Mouse (Mus musculus): ENCODE results near the gene Tmem30c. TPM values are rescaled to one million over a fixed set of nuclear protein-coding genes. Genes with fewer than 3 reads are reported as not detected.

Tmem30c gene
- polyA plus RNA-seq, 1 experiment from 2014 or later, result 0.04 TPM

DNA sequence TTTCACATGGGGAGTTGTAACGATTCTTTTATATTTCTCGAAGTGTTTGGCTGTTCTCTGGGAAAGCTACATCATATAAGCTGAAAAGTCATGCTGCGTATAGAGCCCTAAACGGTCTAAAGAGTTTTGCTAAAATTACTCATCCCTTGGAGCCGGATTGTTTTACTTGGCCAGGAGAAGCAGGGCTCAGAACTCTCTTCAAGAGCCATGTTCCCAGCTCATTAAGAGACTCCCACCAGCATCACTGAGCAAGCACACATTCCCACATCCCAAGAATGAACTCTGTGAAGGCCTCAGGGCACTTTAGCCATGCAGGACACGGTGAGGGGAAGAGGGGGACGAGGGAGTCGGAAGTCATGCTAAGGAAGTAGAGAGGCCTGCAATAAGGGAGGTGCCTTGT, 36.4 kb upstream of the Tmem30c start:
- Histone ChIP-seq H3K4me3 (ENCODE audit: low read depth, low read length) (no peak overlapping the region), H3K27ac (ENCODE audit: low read length) (no peak overlapping the region), H3K4me1 (ENCODE audit: insufficient read depth, low read depth, low read length) (no peaks in the 10 kb centered on the region; the same call in 1 of the 2 replicates), H3K4me2 (replicated peaks; ENCODE audit: low read depth, low read length) (no peak overlapping the region), H3K9ac (replicated peaks; ENCODE audit: low read depth) (no peak overlapping the region), H3K9me3 (ENCODE audit: low read length) (no peaks in the 10 kb centered on the region), H3K36me3 (ENCODE audit: insufficient read depth, low read length) (no peaks in the 10 kb centered on the region), H3K27me3 (replicated peaks; ENCODE audit: insufficient read depth, low read length) (no peaks in the 10 kb centered on the region)
- DNase-seq (ENCODE audit: low spot score) (no peak), ATAC-seq (no peak)
- no peak for TF ChIP-seq EP300 (IDR thresholded peaks at IDR 0.05)
- no peak for TF ChIP-seq CTCF (IDR thresholded peaks at IDR 0.05)
- WGBS, result 76% methylated on average over 8 of the region's 8 CpGs

DNA sequence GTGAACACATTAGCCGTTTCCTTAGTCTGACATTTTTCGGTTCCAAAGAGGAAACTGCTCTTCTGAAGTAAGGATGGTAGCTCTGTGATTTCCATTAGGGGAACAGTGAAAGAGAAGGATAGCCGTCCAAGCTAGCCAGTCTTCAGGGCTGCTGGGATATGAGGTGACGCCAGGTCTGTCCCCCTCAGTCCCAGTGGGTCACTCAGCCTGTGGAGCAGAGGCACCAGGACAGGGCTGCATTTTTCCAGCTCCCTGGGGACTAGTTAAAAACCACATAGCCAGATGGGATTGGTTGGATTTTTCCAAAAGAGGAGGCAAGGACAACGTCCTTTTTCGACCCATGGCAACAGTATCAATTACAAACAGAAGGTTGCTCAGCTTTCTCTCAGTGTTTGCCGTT, 34.3 kb upstream of the Tmem30c start:
- 73% methylated on average over 7 of the region's 7 CpGs for WGBS
- no peaks in the 10 kb centered on the region; the same call in 1 of the 2 replicates for H3K4me1 ChIP-seq (ENCODE audit: insufficient read depth, low read depth, low read length)
- ATAC-seq, result no peak
- DNase-seq (ENCODE audit: low spot score), result no peak
- H3K9ac ChIP-seq (replicated peaks; ENCODE audit: low read depth), result no peak overlapping the region
- H3K4me3 ChIP-seq (ENCODE audit: low read depth, low read length), result no peak overlapping the region
- H3K9me3 ChIP-seq (ENCODE audit: low read length), result no peaks in the 10 kb centered on the region
- no peak overlapping the region for H3K27ac ChIP-seq (ENCODE audit: low read length)
- no peaks in the 10 kb centered on the region for H3K36me3 ChIP-seq (ENCODE audit: insufficient read depth, low read length)
- no peak overlapping the region for H3K4me2 ChIP-seq (replicated peaks; ENCODE audit: low read depth, low read length)
- TF ChIP-seq EP300 (IDR thresholded peaks at IDR 0.05), result no peak
- no peaks in the 10 kb centered on the region for H3K27me3 ChIP-seq (replicated peaks; ENCODE audit: insufficient read depth, low read length)

DNA sequence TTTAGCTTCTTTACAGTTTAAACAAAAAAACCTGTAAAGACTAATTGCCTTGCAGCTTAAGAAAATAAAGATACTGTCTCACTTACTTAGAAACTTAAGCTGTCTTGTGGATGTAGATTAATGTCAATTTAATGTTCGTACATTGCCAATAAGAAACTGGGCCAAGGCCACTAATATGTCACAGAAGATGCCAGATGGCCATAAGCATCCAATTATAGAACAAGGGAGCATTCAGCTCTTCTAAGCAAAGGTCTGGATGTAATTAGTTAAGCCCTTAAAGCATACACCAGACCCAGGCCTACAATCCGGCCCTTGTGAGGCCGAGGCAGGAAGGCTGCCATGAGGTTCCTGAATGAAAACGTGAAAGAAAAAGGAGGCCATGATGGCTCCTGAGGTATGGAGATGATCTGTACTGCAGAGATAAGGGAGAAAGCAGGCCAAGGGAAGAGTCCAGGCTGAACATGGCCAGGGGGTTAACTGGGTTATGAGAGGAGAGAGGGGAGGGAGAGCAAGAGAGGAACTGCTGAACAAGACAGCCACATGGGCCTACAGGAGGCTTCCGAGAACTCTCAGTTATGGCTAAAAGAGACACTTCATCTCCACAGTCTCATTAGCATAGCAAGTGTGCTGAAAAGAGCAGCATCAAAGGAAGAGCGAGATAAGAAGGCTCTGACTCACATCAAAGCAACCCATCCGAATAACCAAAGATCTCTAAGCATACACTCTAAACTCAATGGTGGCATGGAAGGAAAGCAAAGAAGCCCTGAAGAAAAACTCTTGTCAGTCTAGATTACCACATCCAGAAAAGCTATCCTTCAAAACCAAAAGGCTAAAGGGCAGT, 26.8 kb upstream of the Tmem30c start:
- Histone ChIP-seq H3K27ac (ENCODE audit: low read length) (no peak overlapping the region), H3K4me3 (ENCODE audit: low read depth, low read length) (no peak overlapping the region), H3K4me1 (ENCODE audit: insufficient read depth, low read depth, low read length) (0 out of 2 replicates have a peak, but pooled peaks cover 6% of the 10 kb centered on the region), H3K27me3 (replicated peaks; ENCODE audit: insufficient read depth, low read length) (no peaks in the 10 kb centered on the region), H3K36me3 (ENCODE audit: insufficient read depth, low read length) (no peaks in the 10 kb centered on the region), H3K9me3 (ENCODE audit: low read length) (no peaks in the 10 kb centered on the region), H3K9ac (replicated peaks; ENCODE audit: low read depth) (no peak overlapping the region), H3K4me2 (replicated peaks; ENCODE audit: low read depth, low read length) (no peak overlapping the region)
- ATAC-seq (no peak), DNase-seq (ENCODE audit: low spot score) (no peak)
- 70% methylated on average over 7 of the region's 7 CpGs for WGBS
- TF ChIP-seq EP300 (IDR thresholded peaks at IDR 0.05), result no peak
- TF ChIP-seq CTCF (IDR thresholded peaks at IDR 0.05), result no peak

DNA sequence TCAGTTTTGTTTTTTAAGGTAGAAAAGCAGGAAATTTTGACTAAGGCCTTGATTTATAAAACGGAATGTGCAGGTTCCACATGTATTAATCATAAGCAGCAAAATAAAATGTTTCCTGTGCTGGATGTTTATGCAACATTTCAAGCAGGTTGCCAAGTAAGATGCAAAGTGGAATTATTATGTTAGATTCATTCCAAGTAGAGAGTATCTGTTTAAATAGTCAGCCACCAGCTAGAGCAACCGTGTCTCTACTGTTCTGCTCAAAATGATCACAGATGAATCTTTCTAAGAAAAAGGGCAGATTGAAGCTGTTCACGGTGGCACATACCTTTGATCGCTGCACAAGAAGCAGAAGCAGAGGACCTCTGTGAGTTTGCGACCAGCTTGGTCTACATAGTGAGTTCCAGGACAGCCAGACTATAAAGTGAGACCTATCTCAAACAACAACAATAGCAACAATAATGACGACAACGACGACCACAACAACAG, 26.0 kb upstream of the Tmem30c start:
- Histone ChIP-seq H3K4me1 (ENCODE audit: insufficient read depth, low read depth, low read length) (0 out of 2 replicates have a peak, but pooled peaks cover 6% of the 10 kb centered on the region), H3K27me3 (replicated peaks; ENCODE audit: insufficient read depth, low read length) (no peaks in the 10 kb centered on the region), H3K36me3 (ENCODE audit: insufficient read depth, low read length) (no peaks in the 10 kb centered on the region), H3K4me3 (ENCODE audit: low read depth, low read length) (no peak overlapping the region), H3K4me2 (replicated peaks; ENCODE audit: low read depth, low read length) (no peak overlapping the region), H3K27ac (ENCODE audit: low read length) (0 out of 2 replicates have a peak overlapping the region, but pooled peaks have one; percentile 39), H3K9me3 (ENCODE audit: low read length) (no peaks in the 10 kb centered on the region), H3K9ac (replicated peaks; ENCODE audit: low read depth) (no peak overlapping the region)
- 62% methylated on average over 8 of the region's 8 CpGs for WGBS
- DNase-seq (ENCODE audit: low spot score) (no peak), ATAC-seq (no peak)
- TF ChIP-seq EP300 (IDR thresholded peaks at IDR 0.05) (peak; percentile 33; the same call in 1 of the 2 replicates), CTCF (IDR thresholded peaks at IDR 0.05) (no peak)

DNA sequence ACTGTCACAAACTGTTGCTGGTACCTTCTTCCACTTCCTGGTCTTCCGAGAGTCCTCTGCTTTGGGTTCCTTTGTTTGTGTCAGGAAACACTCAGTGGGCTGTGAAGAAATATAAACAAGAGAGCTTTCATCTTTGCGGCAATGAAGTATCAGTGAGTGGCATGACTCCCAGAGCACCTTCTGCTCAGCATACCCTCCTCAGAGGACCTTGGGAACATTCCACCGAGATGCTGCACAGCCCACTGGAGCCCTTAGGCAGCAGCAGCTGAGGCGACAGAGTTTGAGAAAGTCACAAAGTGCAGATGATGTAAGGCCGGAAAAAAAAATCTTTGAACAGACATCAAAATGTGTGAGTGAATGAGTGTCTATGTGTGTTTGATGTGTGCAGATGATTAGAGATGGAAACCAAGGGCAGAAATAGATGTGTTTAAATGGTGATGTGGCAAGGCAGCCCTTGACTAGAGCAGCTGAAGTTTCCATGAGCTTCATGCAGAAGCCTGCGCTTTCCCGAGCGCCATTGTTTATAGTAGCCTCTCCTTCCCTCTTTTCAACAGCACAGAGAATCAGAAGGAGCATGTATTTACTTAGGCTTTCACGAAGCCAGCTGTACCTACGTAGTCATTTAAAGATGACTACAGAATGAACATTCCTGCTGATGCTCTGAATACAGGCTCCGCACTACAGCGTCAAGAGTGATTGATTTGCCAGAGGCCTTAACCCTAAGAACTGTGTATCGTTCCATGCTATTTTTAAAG, 25.4 kb upstream of the Tmem30c start:
- Histone ChIP-seq H3K9ac (replicated peaks; ENCODE audit: low read depth) (no peak overlapping the region), H3K9me3 (ENCODE audit: low read length) (no peaks in the 10 kb centered on the region), H3K36me3 (ENCODE audit: insufficient read depth, low read length) (no peaks in the 10 kb centered on the region), H3K27me3 (replicated peaks; ENCODE audit: insufficient read depth, low read length) (no peaks in the 10 kb centered on the region), H3K27ac (ENCODE audit: low read length) (peak overlapping the region; percentile 39; the same call in 1 of the 2 replicates), H3K4me2 (replicated peaks; ENCODE audit: low read depth, low read length) (no peak overlapping the region), H3K4me1 (ENCODE audit: insufficient read depth, low read depth, low read length) (0 out of 2 replicates have a peak, but pooled peaks cover 6% of the 10 kb centered on the region), H3K4me3 (ENCODE audit: low read depth, low read length) (no peak overlapping the region)
- WGBS, result 17% methylated on average over 13 of the region's 13 CpGs
- DNase-seq (ENCODE audit: low spot score) (peak; percentile 44), ATAC-seq (peak; percentile 75)
- TF ChIP-seq EP300 (IDR thresholded peaks at IDR 0.05), result peak; percentile 11; the same call in 1 of the 2 replicates
- no peak for TF ChIP-seq CTCF (IDR thresholded peaks at IDR 0.05)

DNA sequence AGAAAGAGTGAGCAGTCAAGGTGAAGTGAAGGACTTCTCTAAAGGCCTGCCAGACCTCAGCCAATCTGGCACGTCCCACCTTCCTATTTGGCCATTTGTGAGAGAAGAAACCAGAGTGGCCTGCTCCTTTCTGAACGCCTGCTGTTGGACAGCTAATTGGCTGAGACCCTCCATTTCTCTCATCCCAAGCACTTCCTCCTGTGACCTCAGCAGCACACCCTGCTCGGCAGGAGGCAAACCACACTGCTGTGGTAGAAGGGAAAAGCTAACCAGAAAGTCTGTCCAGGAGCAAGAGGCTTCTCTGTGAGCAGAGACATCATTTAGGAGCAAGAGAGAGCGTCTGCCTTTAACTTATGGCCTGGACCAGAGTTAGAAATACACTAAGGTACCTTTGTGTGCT, 24.5 kb upstream of the Tmem30c start:
- Histone ChIP-seq H3K27me3 (replicated peaks; ENCODE audit: insufficient read depth, low read length) (no peaks in the 10 kb centered on the region), H3K4me1 (ENCODE audit: insufficient read depth, low read depth, low read length) (0 out of 2 replicates have a peak, but pooled peaks cover 6% of the 10 kb centered on the region), H3K4me2 (replicated peaks; ENCODE audit: low read depth, low read length) (no peak overlapping the region), H3K9ac (replicated peaks; ENCODE audit: low read depth) (no peak overlapping the region), H3K4me3 (ENCODE audit: low read depth, low read length) (no peak overlapping the region), H3K9me3 (ENCODE audit: low read length) (no peaks in the 10 kb centered on the region), H3K27ac (ENCODE audit: low read length) (peak overlapping the region; percentile 28; the same call in 1 of the 2 replicates), H3K36me3 (ENCODE audit: insufficient read depth, low read length) (no peaks in the 10 kb centered on the region)
- ATAC-seq (no peak), DNase-seq (ENCODE audit: low spot score) (no peak)
- WGBS, result 60% methylated on average over 4 of the region's 4 CpGs
- no peak for TF ChIP-seq EP300 (IDR thresholded peaks at IDR 0.05)
- TF ChIP-seq CTCF (IDR thresholded peaks at IDR 0.05), result no peak

All from lung, postnatal 0 days (tissue).